Mouse (Mus musculus) liver, embryonic 14.5 days (tissue): Measurements from ENCODE around the gene Baz1b. TPM values are rescaled to one million over a fixed set of nuclear protein-coding genes. Genes with fewer than 3 reads are reported as not detected.

Experiments used
- ATAC-seq: fragments of 200-750 bp; cut with Nextera tagmentation; 2 replicates; pipeline ENCODE4 v1.8.0; 2017; ENCODE audit warnings: moderate number of reproducible peaks, mild to moderate bottlenecking, moderate library complexity; ENCODE audit not compliant: insufficient read depth
- DNase-seq, 3 experiments: peaks; one replicate each; pipeline ENCODE4 v3.0.0-alpha.2; 2012 to 2013; ENCODE audit warnings: low read depth in 3 of 3, low spot score in 3 of 3
- H3K27ac ChIP-seq: fragments of 300-500 bp; sonication (generic); 2 replicates; pipeline ENCODE4 v1.5.1; 2014; ENCODE audit warnings: moderate library complexity, mild to moderate bottlenecking, control low read depth, inconsistent platforms
- H3K27me3 ChIP-seq: fragments of 300-500 bp; sonication (generic); 2 replicates; pipeline ENCODE4 v1.6.1; 2014; ENCODE audit warnings: mild to moderate bottlenecking, low read length, moderate library complexity; ENCODE audit not compliant: control insufficient read depth, insufficient read depth
- H3K36me3 ChIP-seq: fragments of 300-500 bp; sonication (generic); replicated peaks from 2 replicates; pipeline ENCODE4 v1.6.1; 2014; ENCODE audit warnings: low read depth; ENCODE audit not compliant: control insufficient read depth, insufficient read depth
- H3K4me1 ChIP-seq, 2 experiments: fragments of 200-500 bp in 1 of 2; fragments of 300-500 bp in 1 of 2; sonication (generic) in 1 of 2; replicated peaks; 2 replicates each; pipeline ENCODE4 v1.6.1; 2012 to 2014; ENCODE audit warnings: antibody characterized with exemption in 1 of 2, inconsistent platforms in 1 of 2, low read length in 1 of 2; ENCODE audit not compliant: control insufficient read depth in 2 of 2, insufficient read depth in 2 of 2
- H3K4me2 ChIP-seq: fragments of 300-500 bp; sonication (generic); 2 replicates; pipeline ENCODE4 v1.6.1; 2014; ENCODE audit warnings: low read depth, mild to moderate bottlenecking, control low read depth, moderate library complexity
- H3K4me3 ChIP-seq, 2 experiments: fragments of 200-500 bp in 1 of 2; fragments of 300-500 bp in 1 of 2; sonication (generic) in 1 of 2; 2 replicates each; pipeline ENCODE4 v1.5.1; 2012 to 2014; ENCODE audit warnings: low read depth in 2 of 2, low read length in 2 of 2, mild to moderate bottlenecking in 2 of 2, control low read depth in 1 of 2, inconsistent platforms in 1 of 2, moderate library complexity in 1 of 2; ENCODE audit not compliant: insufficient read depth in 1 of 2
- H3K9ac ChIP-seq: fragments of 300-500 bp; sonication (generic); replicated peaks from 2 replicates; pipeline ENCODE4 v1.6.1; 2014; ENCODE audit warnings: mild to moderate bottlenecking, control low read depth, moderate library complexity
- H3K9me3 ChIP-seq: fragments of 300-500 bp; sonication (generic); 2 replicates; pipeline ENCODE4 v1.6.1; 2016; ENCODE audit warnings: low read length, mixed read lengths; ENCODE audit not compliant: control insufficient read depth
- CTCF ChIP-seq: IDR thresholded peaks from 2 replicates; pipeline ENCODE4 v1.5.1; 2016; ENCODE audit warnings: antibody characterized with exemption, low read depth, control low read depth
- EP300 ChIP-seq: IDR thresholded peaks from 2 replicates; pipeline ENCODE4 v1.6.1; 2016; ENCODE audit warnings: antibody characterized with exemption, low read depth
- WGBS: fragments of 180-500 bp; shearing (Covaris S2); extraction: QIAGEN DNeasy Blood & Tissue Kit; methylation state at CpG from one replicate; pipeline ENCODE4 v1.1.7; 2014; ENCODE audit not compliant: insufficient replicate concordance; 5-methylcytosine and 5-hydroxymethylcytosine counted together
- polyA plus RNA-seq, 2 experiments: library from polyadenylated mRNA; depleted of rRNA in 1 of 2; stranded (reverse) in 1 of 2; unstranded in 1 of 2; fragments of >200 nt; fragmentation: Nextera tagmentation in 1 of 2; extraction: Ambion mirVana in 1 of 2; gene quantifications; 2 replicates each; pipeline versions ENCODE4 v1.2.1 to v1.2.3; 2012 to 2014

Baz1b gene
- polyA plus RNA-seq, 2 experiments: 18.2 to 20.7 TPM

DNA sequence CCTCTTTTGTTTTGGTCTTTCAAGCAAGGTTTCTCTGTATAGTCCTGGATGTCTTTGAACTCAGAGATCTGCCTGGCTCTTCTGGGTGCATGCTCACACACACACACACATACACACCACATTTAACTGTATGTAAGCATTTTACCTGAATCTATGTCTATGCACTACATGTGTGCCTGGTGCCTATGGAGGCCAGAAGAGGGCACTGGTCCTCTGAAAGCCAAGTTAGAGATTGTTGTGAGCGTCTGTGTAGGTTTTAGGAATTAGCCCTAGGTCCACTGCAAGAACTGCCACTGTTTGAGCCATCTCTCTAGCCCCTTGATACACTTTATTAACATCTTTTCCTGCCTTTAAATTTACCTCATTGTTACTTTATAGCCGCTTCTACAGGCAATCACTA, 51.8 kb downstream of the Baz1b start:
- no peak for DNase-seq
- WGBS: 86% methylated on average over 2 of the region's 2 CpGs
- no peak overlapping the region for H3K4me3 ChIP-seq
- no peaks in the 10 kb centered on the region for H3K9me3 ChIP-seq
- TF ChIP-seq CTCF: no peak; the same call in 1 of the 2 replicates
- TF ChIP-seq EP300: no peak
- ATAC-seq: no peak
- no peak overlapping the region for H3K4me2 ChIP-seq
- H3K27ac ChIP-seq: no peak overlapping the region
- H3K9ac ChIP-seq: no peak overlapping the region
- H3K4me1 ChIP-seq: no peaks in the 10 kb centered on the region
- H3K27me3 ChIP-seq: no peaks in the 10 kb centered on the region
- H3K36me3 ChIP-seq: peaks cover 97% of the 10 kb centered on the region

- H3K9me3 ChIP-seq: no peaks in the 10 kb centered on the region
- DNase-seq: no peak
- ATAC-seq: no peak
- TF ChIP-seq EP300: no peak
- H3K4me3 ChIP-seq: no peak overlapping the region
- no peaks in the 10 kb centered on the region for H3K27me3 ChIP-seq
- no peak overlapping the region for H3K27ac ChIP-seq
- peaks cover 98% of the 10 kb centered on the region for H3K36me3 ChIP-seq
- WGBS: 84% methylated on average over 1 of the region's 1 CpGs
- no peak overlapping the region for H3K4me2 ChIP-seq
- no peaks in the 10 kb centered on the region for H3K4me1 ChIP-seq
- H3K9ac ChIP-seq: no peak overlapping the region
These were observed 54.4 kb downstream of the Baz1b start for GRCm38 (mm10) chr5:135241474-135241873.

- no peak for ATAC-seq
These were observed 55.1 kb downstream of the Baz1b start for GRCm38 (mm10) chr5:135242136-135242535.

GRCm38 (mm10) chr5:135242608-135243007, 55.5 kb downstream of the Baz1b start:
- H3K27ac ChIP-seq: no peak overlapping the region
- no peak overlapping the region for H3K4me3 ChIP-seq
- H3K9me3 ChIP-seq: no peaks in the 10 kb centered on the region
- ATAC-seq (no peak), DNase-seq (no peak)
- H3K4me1 ChIP-seq: no peaks in the 10 kb centered on the region
- H3K27me3 ChIP-seq: no peaks in the 10 kb centered on the region
- TF ChIP-seq EP300 (no peak), CTCF (no peak)
- no peak overlapping the region for H3K4me2 ChIP-seq
- 91% methylated on average over 3 of the region's 3 CpGs for WGBS
- H3K9ac ChIP-seq: no peak overlapping the region
- peaks cover 89% of the 10 kb centered on the region for H3K36me3 ChIP-seq

More at GRCm38 (mm10) chr5:135242136-135242535, 55.1 kb downstream of the Baz1b start:
- 88% methylated on average over 12 of the region's 12 CpGs for WGBS
- no peaks in the 10 kb centered on the region for H3K4me1 ChIP-seq
- DNase-seq: no peak
- no peak overlapping the region for H3K9ac ChIP-seq
- H3K36me3 ChIP-seq: peaks cover 94% of the 10 kb centered on the region
- no peaks in the 10 kb centered on the region for H3K9me3 ChIP-seq
- no peak overlapping the region for H3K27ac ChIP-seq
- no peaks in the 10 kb centered on the region for H3K27me3 ChIP-seq
- TF ChIP-seq EP300 (no peak), CTCF (no peak)
- H3K4me3 ChIP-seq: no peak overlapping the region
- no peak overlapping the region for H3K4me2 ChIP-seq

DNA sequence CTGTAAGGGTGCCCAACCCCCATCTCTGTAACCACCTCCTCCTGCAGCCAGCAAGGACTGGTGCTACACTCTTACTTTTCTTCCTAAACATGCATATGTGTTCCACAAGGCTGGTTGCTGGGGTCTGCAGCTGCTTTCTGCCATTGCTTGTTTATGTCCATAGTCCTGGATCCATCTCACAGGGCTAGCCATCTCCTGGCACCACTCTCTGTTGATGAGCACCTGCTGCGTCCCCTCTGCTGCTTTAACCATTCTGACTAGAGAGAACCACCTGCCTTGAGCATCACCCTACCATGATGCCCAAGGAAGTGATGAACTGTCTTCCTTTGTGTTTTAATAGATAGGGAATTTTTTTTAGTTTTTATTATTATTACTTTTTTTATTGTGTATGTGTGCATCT, 56.1 kb downstream of the Baz1b start:
- Histone ChIP-seq H3K4me2 (no peak overlapping the region), H3K27me3 (no peaks in the 10 kb centered on the region), H3K36me3 (peaks cover 84% of the 10 kb centered on the region), H3K9me3 (no peaks in the 10 kb centered on the region), H3K27ac (no peak overlapping the region), H3K4me3 (no peak overlapping the region), H3K9ac (no peak overlapping the region), H3K4me1 (no peaks in the 10 kb centered on the region)
- 92% methylated on average over 1 of the region's 1 CpGs for WGBS
- no peak for DNase-seq
- TF ChIP-seq EP300 (no peak), CTCF (no peak)
- ATAC-seq: no peak

DNA sequence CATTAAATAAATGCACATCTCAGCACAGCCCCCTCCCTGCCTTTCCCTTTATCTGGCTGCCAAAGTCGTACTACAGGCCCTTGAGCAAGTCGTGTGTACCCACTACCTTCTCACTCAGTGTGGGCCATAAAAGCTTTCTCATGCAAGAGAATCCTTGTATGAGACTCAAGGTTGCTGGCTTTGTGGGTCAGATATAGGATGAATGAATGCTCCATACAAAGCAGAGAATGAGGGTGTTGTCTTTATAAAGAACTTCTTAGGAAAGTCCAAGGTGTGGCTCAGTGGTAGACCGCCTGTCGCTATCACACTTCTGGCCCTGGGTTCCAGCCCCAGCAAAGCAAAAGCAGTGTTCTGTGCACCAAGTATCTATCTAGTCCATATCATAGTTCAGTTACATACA, 59.5 kb downstream of the Baz1b start:
- Histone ChIP-seq H3K4me3 (no peak overlapping the region), H3K9me3 (no peaks in the 10 kb centered on the region), H3K27me3 (peaks cover 24% of the 10 kb centered on the region), H3K9ac (no peak overlapping the region), H3K4me2 (no peak overlapping the region), H3K27ac (no peak overlapping the region), H3K4me1 (no peaks in the 10 kb centered on the region; a peak in 1 of 4 replicates), H3K36me3 (peaks cover 51% of the 10 kb centered on the region)
- DNase-seq (no peak), ATAC-seq (no peak)
- TF ChIP-seq CTCF (no peak), EP300 (no peak)
- 52% methylated on average over 4 of the region's 4 CpGs for WGBS
